Mouse (Mus musculus): ENCODE measurements around the gene Rtcb. TPM values are rescaled to one million over a fixed set of nuclear protein-coding genes. Genes with fewer than 3 reads are reported as not detected.

Rtcb gene
- 61.2 and 65.3 TPM in 2 replicates for polyA plus RNA-seq (2015; fragmentation: Nextera tagmentation; extraction: Ambion mirVana)

DNA sequence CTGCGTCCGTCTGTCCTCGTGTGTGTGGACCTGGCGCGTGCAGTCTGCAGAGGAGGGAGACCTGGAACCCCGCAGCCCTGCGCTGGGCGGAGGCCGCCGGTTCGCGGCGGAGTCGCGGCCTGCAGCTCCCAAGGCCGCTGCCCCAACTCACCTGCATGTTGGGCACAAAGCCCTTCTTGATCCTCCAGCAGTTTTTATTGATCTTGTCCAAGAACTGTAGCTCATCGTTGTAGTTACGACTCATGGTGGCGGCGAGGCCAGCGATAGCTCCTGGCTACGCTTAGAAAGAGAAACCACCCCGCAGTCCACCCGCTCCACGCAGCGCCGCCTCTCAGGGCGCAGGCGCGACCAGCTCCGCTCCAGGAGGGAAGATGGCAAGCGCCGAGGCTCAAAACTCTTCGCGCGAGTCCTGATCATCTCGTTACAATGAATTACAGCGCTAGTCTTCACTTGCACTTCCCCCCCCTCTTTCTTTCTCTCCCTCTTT lies at the start of gene Rtcb:
TSS of gene Rtcb (minus strand) at position 360 of the 487 bp plus-strand sequence.
- peaks cover 3% of the 10 kb centered on the region for H3K4me1 ChIP-seq (ENCODE audit: control insufficient read depth, low read depth, low read length)
- H3K4me3 ChIP-seq (ENCODE audit: low read depth, low read length) = peak within 1 kb of the TSS; percentile 74
- ATAC-seq (ENCODE audit: low read depth) = peak; percentile 94
- H3K36me3 ChIP-seq (ENCODE audit: control insufficient read depth, insufficient read depth) = 0 out of 2 replicates have a peak, but pooled peaks cover 2% of the 10 kb centered on the region
- peak within 1 kb of the TSS; percentile 71 for H3K4me2 ChIP-seq (ENCODE audit: low read depth, low read length)
- H3K27me3 ChIP-seq (ENCODE audit: control insufficient read depth, insufficient read depth, low read depth, low read length) = no peaks in the 10 kb centered on the region
- H3K9ac ChIP-seq (ENCODE audit: low read depth, low read length) = peak within 1 kb of the TSS; percentile 74
- WGBS (ENCODE audit: insufficient replicate concordance) = under 1% methylated on average over 38 of the region's 38 CpGs
- H3K9me3 ChIP-seq (replicated peaks; ENCODE audit: control insufficient read depth, low read length) = no peaks in the 10 kb centered on the region
- peak within 1 kb of the TSS; percentile 57 for H3K27ac ChIP-seq (ENCODE audit: low read length)

DNA sequence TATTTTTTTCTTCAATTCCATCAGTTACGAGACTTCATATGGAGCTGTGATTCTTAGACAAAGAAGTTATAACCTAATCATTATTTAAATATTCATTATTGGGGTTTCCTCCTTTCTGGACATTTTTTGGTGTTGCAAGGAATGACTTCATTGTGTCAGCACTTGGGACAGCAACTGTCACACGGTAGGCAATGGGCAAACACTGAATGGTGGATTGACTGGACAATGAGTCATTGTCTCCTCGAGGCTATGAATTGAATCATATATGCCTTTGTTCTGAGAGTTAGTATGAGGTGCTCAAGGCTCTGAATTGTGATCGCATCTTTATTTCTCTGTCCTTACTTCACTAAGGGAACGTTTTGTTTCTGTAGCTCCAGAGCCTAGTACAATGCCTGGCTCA lies 48.8 kb upstream of the Rtcb start:
- Histone ChIP-seq H3K9ac (ENCODE audit: low read depth, low read length) (no peak overlapping the region), H3K4me3 (ENCODE audit: low read depth, low read length) (no peak overlapping the region), H3K4me2 (ENCODE audit: low read depth, low read length) (no peak overlapping the region), H3K4me1 (ENCODE audit: control insufficient read depth, low read depth, low read length) (no peaks in the 10 kb centered on the region), H3K27ac (ENCODE audit: low read length) (no peak overlapping the region), H3K36me3 (ENCODE audit: control insufficient read depth, insufficient read depth) (no peaks in the 10 kb centered on the region), H3K9me3 (replicated peaks; ENCODE audit: control insufficient read depth, low read length) (no peaks in the 10 kb centered on the region), H3K27me3 (ENCODE audit: control insufficient read depth, insufficient read depth, low read depth, low read length) (no peaks in the 10 kb centered on the region)
- WGBS (ENCODE audit: insufficient replicate concordance) = 52% methylated on average over 5 of the region's 5 CpGs
- no peak for ATAC-seq (ENCODE audit: low read depth)

DNA sequence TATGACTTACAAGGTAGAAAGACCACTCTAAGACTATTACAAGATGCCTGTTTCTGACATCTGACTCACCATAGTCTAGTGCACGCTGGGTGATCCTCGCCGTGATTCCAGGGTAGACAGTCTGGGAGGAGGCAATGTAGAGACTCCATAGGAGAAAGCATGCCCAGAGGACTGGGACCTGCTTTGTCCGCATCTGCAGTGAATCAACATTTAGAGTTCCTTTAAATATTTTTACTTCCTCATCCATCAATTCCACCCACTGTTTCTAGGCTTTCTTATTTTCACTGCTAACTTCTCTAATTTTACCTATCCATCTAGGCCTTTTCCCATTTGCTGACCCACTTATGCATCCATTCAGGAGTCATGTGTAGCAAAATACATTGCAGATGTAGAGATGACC lies 42.8 kb upstream of the Rtcb start:
- Histone ChIP-seq H3K4me1 (ENCODE audit: control insufficient read depth, low read depth, low read length) (no peaks in the 10 kb centered on the region), H3K36me3 (ENCODE audit: control insufficient read depth, insufficient read depth) (no peaks in the 10 kb centered on the region), H3K9me3 (replicated peaks; ENCODE audit: control insufficient read depth, low read length) (no peaks in the 10 kb centered on the region), H3K4me3 (ENCODE audit: low read depth, low read length) (no peak overlapping the region), H3K4me2 (ENCODE audit: low read depth, low read length) (no peak overlapping the region), H3K27me3 (ENCODE audit: control insufficient read depth, insufficient read depth, low read depth, low read length) (no peaks in the 10 kb centered on the region), H3K27ac (ENCODE audit: low read length) (no peak overlapping the region), H3K9ac (ENCODE audit: low read depth, low read length) (no peak overlapping the region)
- 73% methylated on average over 4 of the region's 4 CpGs for WGBS (ENCODE audit: insufficient replicate concordance)
- no peak for ATAC-seq (ENCODE audit: low read depth)

DNA sequence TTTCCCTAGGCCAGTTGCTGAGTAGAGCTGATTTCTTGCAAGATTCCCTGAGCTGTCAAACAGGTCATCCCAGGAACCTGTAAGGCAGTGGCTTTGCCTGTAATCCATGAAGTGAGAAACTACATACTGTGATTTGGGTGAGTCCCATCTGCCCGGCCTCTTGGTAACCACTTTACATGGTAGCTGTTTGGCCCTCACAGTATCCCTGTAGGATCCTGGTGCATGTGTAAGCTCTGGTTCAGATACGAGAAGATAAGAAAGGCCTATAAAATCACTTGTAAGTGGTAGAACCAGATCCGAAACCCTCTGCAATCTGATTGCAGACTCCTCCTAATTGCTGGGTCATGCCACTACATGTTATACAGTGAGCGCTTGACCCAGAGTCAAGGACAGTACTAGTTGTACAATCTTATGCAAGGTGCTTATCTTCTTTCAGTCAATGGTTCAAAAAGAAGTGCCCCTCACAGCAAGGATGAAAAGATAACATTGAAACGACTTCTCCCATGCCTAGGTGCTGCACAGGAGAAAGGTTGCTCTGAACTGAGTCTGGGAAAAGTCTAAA lies 37.0 kb upstream of the Rtcb start:
- Histone ChIP-seq H3K4me2 (ENCODE audit: low read depth, low read length) (no peak overlapping the region), H3K9ac (ENCODE audit: low read depth, low read length) (no peak overlapping the region), H3K27me3 (ENCODE audit: control insufficient read depth, insufficient read depth, low read depth, low read length) (no peaks in the 10 kb centered on the region), H3K4me1 (ENCODE audit: control insufficient read depth, low read depth, low read length) (no peaks in the 10 kb centered on the region), H3K27ac (ENCODE audit: low read length) (no peak overlapping the region), H3K4me3 (ENCODE audit: low read depth, low read length) (no peak overlapping the region), H3K9me3 (replicated peaks; ENCODE audit: control insufficient read depth, low read length) (no peaks in the 10 kb centered on the region), H3K36me3 (ENCODE audit: control insufficient read depth, insufficient read depth) (no peaks in the 10 kb centered on the region)
- WGBS (ENCODE audit: insufficient replicate concordance) = 47% methylated on average over 5 of the region's 5 CpGs
- ATAC-seq (ENCODE audit: low read depth) = no peak

DNA sequence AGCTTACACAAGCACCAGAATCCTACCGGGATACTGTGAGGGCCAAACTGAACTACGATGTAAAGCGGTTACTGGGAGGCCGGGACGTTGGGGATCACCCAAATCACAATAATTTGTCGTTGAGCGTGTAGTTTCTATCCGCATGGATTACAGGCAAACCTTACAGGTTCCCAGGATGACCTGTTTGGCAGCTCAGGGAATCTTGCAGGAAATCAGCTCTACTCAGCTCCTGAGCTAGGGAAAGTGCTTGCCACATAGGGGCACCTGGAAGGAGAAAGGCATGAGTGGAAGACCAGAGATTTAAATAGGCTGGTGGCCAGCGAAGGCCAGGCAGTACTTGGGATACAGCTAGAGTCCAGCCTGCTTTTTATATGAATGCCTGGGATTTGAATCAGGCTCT lies 36.2 kb upstream of the Rtcb start:
- 79% methylated on average over 9 of the region's 9 CpGs for WGBS (ENCODE audit: insufficient replicate concordance)
- no peak for ATAC-seq (ENCODE audit: low read depth)
- Histone ChIP-seq H3K36me3 (ENCODE audit: control insufficient read depth, insufficient read depth) (no peaks in the 10 kb centered on the region), H3K9me3 (replicated peaks; ENCODE audit: control insufficient read depth, low read length) (no peaks in the 10 kb centered on the region), H3K27ac (ENCODE audit: low read length) (no peak overlapping the region), H3K9ac (ENCODE audit: low read depth, low read length) (no peak overlapping the region), H3K4me3 (ENCODE audit: low read depth, low read length) (no peak overlapping the region), H3K27me3 (ENCODE audit: control insufficient read depth, insufficient read depth, low read depth, low read length) (no peaks in the 10 kb centered on the region), H3K4me1 (ENCODE audit: control insufficient read depth, low read depth, low read length) (no peaks in the 10 kb centered on the region), H3K4me2 (ENCODE audit: low read depth, low read length) (no peak overlapping the region)

DNA sequence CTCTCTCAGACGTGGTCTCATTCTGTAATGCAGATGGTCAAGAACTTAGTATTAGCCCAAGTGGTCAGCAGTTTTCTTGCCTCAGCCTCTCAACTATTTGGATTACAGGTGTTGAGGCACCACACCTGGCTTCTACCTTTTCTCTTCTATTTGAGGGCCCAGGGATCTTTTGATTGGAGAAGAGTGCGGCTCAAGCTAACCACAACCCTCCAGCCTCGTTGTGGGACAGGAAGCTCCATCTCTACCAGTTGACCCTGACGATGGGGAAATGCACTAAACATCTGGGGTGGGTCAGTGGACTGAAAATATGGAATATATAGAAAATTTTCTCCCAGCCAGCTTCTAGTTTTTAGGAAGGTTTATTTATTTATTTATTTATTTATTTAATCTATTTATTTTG lies 34.8 kb upstream of the Rtcb start:
- Histone ChIP-seq H3K36me3 (ENCODE audit: control insufficient read depth, insufficient read depth) (no peaks in the 10 kb centered on the region), H3K27me3 (ENCODE audit: control insufficient read depth, insufficient read depth, low read depth, low read length) (no peaks in the 10 kb centered on the region), H3K9me3 (replicated peaks; ENCODE audit: control insufficient read depth, low read length) (no peaks in the 10 kb centered on the region), H3K4me2 (ENCODE audit: low read depth, low read length) (no peak overlapping the region), H3K4me3 (ENCODE audit: low read depth, low read length) (no peak overlapping the region), H3K9ac (ENCODE audit: low read depth, low read length) (no peak overlapping the region), H3K4me1 (ENCODE audit: control insufficient read depth, low read depth, low read length) (no peaks in the 10 kb centered on the region), H3K27ac (ENCODE audit: low read length) (no peak overlapping the region)
- ATAC-seq (ENCODE audit: low read depth) = no peak
- WGBS (ENCODE audit: insufficient replicate concordance) = 13% methylated on average over 4 of the region's 4 CpGs

DNA sequence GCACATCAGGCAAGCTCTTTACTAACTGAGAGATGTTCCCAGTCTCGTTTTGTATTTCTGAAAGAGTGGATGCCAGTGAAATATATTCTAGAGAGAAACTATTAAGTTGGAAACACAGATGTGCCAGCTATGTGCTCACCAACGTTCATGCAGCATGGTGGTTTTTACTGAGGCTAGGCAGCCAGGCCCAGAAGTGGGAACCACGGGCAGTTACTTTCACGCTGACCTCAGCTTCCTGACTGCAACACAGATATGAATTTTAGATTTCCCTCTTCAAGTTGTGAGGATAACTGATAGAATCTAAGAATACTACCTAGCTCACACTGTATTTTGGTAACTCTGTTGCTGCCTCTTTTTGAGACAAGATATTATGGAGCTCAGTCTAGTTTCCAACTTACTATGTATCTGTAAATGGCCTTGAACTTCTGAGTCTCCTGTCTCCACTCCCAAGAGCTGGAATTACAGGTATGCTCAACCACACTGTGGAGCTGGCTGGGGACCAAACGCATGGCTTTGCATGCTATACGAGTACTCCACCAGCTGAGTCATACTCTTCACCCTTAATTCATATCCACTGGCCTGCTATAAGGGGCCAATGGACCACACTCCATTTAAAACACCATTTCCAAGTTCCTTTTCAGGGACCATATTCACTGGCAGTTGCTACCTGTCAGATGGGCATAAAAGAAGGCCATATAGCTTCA lies 31.9 kb upstream of the Rtcb start:
- Histone ChIP-seq H3K27me3 (ENCODE audit: control insufficient read depth, insufficient read depth, low read depth, low read length) (no peaks in the 10 kb centered on the region), H3K4me2 (ENCODE audit: low read depth, low read length) (no peak overlapping the region), H3K9me3 (replicated peaks; ENCODE audit: control insufficient read depth, low read length) (no peaks in the 10 kb centered on the region), H3K4me3 (ENCODE audit: low read depth, low read length) (no peak overlapping the region), H3K9ac (ENCODE audit: low read depth, low read length) (no peak overlapping the region), H3K4me1 (ENCODE audit: control insufficient read depth, low read depth, low read length) (no peaks in the 10 kb centered on the region), H3K27ac (ENCODE audit: low read length) (no peak overlapping the region), H3K36me3 (ENCODE audit: control insufficient read depth, insufficient read depth) (no peaks in the 10 kb centered on the region)
- 22% methylated on average over 6 of the region's 6 CpGs for WGBS (ENCODE audit: insufficient replicate concordance)
- no peak for ATAC-seq (ENCODE audit: low read depth)

DNA sequence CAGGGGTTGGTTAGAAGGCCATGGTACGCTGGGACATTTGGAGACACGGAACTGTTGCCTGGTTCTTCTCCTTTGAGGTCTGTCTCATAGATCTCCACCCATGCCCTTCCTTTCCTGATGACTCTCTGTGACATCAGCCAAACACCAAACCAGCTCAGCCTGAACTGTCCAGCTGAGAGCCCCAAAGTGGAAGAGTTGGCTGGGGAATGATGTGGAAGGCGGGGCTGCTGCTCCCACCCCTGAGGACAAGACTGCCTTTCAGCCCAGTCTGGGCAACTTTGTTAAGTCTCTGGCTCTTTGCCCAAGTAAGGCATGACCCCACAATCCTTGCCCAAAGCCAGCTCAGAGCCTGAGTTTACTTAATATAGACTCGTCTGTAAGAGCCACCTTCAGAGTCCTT lies 15.3 kb upstream of the Rtcb start:
- Histone ChIP-seq H3K9me3 (replicated peaks; ENCODE audit: control insufficient read depth, low read length) (no peaks in the 10 kb centered on the region), H3K9ac (ENCODE audit: low read depth, low read length) (no peak overlapping the region), H3K4me1 (ENCODE audit: control insufficient read depth, low read depth, low read length) (no peaks in the 10 kb centered on the region), H3K27me3 (ENCODE audit: control insufficient read depth, insufficient read depth, low read depth, low read length) (no peaks in the 10 kb centered on the region), H3K27ac (ENCODE audit: low read length) (no peak overlapping the region), H3K36me3 (ENCODE audit: control insufficient read depth, insufficient read depth) (no peaks in the 10 kb centered on the region), H3K4me3 (ENCODE audit: low read depth, low read length) (no peak overlapping the region), H3K4me2 (ENCODE audit: low read depth, low read length) (no peak overlapping the region)
- WGBS (ENCODE audit: insufficient replicate concordance) = 62% methylated on average over 4 of the region's 4 CpGs
- ATAC-seq (ENCODE audit: low read depth) = no peak

DNA sequence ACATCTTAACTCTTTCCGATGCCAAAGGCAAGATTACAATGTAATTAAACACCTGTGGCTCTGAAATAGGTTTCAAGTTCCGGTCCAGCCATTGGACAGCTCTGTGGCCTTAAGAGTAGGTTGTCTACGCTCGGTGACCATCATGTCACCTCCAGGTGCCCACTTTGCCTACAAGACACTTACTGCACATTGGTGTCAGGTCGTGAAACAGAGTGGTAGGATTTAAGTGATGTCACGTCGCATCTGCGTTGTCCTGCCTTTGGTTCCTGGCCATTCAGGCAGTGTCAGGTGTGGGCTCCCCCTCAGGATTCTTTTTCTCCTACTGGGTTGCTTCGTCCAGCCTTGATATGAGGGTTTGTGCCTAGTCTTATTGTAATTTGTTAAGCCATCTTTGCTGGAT lies 14.2 kb upstream of the Rtcb start:
- Histone ChIP-seq H3K27me3 (ENCODE audit: control insufficient read depth, insufficient read depth, low read depth, low read length) (no peaks in the 10 kb centered on the region), H3K9ac (ENCODE audit: low read depth, low read length) (no peak overlapping the region), H3K36me3 (ENCODE audit: control insufficient read depth, insufficient read depth) (no peaks in the 10 kb centered on the region), H3K27ac (ENCODE audit: low read length) (no peak overlapping the region), H3K4me1 (ENCODE audit: control insufficient read depth, low read depth, low read length) (no peaks in the 10 kb centered on the region), H3K4me3 (ENCODE audit: low read depth, low read length) (no peak overlapping the region), H3K4me2 (ENCODE audit: low read depth, low read length) (no peak overlapping the region), H3K9me3 (replicated peaks; ENCODE audit: control insufficient read depth, low read length) (no peaks in the 10 kb centered on the region)
- 66% methylated on average over 9 of the region's 9 CpGs for WGBS (ENCODE audit: insufficient replicate concordance)
- ATAC-seq (ENCODE audit: low read depth) = no peak

All from liver, embryonic 16.5 days (tissue).